Mouse (Mus musculus): Measurements from ENCODE around the gene Dlg3.

The Dlg3 gene

DNA sequence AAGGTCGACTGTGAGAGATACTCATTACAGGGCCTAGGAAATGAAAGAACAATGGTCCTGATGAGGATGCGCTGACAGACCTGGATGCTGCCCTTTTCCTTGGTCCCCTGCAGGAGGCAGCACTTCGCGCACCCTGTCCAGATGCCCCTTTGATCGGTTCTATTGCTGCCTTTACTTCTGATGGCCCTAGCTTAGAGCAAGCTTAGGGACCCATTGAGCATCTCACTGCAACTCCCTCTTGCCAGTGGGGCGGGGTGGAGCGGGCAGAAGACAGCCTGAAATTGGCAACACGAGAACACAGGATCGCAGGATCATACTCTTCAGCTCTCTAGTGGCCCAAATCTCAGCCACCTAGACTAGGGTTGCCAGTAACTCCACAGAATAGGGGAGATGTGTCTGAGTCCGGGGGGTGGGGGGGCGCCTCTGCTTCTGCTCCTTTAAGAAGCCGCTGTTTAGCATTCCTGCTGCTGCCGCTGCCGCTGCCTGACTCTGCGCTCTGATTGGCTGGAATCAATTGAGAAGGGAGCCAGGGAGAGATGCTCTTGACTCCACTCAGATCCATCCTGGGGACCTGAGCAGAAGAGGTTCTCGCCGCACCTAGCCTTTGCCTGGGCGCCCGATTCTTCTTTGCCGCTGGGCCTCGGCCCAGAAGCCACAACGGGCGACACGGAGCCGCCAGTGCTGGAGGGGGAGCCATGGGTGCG lies at the start of gene Dlg3:
TSS of gene Dlg3 (plus strand) at position 542 of the 704 bp plus-strand sequence.
- DNase-seq (ENCODE audit: low read depth, low spot score), result no peak

- DNase-seq (ENCODE audit: low read depth, low spot score), result no peak
Observed at GRCm38 (mm10) chrX:100728947-100729346, 38.6 kb upstream of the Dlg3 start.

GRCm38 (mm10) chrX:100729665-100730188 lies 37.8 kb upstream of the Dlg3 start, which contains the start of gene Gdpd2:
Gene Gdpd2, plus strand, starts transcription at chrX:100729873.
- DNase-seq (ENCODE audit: low read depth, low spot score), result peak; percentile 10

DNA sequence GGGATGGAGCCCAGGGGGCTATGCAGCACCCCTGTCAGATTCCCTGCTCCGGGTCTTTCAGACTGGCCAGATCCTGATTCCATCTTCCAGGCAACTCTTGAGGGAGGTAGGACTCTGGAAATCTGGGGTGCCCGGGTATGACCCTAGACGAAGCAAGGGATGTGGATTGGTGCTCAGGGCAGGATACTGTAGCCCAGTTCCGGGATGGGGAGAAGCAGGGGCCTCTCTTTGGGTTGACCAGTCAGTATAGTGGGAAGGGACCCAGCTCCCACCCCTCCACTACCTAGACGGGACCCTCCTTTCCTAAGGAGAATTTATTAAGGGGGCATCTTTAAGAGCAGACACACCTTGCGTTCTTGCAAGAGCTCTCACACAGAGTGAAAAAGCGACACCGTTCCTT lies 37.3 kb upstream of the Dlg3 start:
- DNase-seq (ENCODE audit: low read depth, low spot score), result no peak

DNA sequence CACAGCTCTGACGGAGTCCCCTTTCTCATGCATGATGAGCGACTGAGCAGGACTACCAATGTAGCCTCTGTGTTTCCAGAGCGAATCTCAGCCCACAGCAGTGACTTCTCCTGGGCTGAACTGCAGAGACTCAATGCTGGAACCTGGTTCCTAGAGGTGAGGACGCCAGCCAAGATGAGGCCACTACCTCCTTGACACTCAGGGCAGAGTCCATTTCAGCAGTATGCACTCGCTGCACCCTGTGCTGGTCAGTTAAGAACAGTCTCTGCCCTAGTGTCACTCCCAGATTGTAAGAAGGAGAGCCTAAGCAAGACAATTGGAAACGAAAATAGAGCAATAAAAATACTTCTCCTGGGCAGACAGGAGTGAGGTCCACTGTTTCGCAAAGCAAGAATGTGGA lies 33.2 kb upstream of the Dlg3 start:
- DNase-seq (ENCODE audit: low read depth, low spot score), result no peak

GRCm38 (mm10) chrX:100738918-100739317 lies 28.6 kb upstream of the Dlg3 start:
- DNase-seq (ENCODE audit: low read depth, low spot score), result peak; percentile 26

DNA sequence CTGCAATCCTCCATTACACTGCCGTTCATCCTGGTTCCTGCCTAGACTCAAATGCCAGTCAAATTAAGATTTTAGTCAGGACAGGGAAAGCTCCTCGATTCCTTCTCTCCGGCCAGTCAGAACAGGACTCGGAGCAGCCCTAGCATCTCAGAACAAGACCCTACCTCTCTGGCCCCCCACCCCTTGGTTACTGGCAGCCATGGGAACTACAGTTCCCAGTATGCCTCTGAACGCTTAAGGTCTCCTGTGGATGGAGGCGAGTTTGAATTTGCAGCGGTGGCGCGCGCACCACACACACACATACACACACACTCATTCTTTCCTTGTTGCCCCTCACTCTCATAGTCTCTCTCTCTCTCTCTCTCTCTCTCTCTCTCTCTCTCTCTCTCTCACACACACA lies 28.1 kb upstream of the Dlg3 start:
- no peak for DNase-seq (ENCODE audit: low read depth, low spot score)

DNA sequence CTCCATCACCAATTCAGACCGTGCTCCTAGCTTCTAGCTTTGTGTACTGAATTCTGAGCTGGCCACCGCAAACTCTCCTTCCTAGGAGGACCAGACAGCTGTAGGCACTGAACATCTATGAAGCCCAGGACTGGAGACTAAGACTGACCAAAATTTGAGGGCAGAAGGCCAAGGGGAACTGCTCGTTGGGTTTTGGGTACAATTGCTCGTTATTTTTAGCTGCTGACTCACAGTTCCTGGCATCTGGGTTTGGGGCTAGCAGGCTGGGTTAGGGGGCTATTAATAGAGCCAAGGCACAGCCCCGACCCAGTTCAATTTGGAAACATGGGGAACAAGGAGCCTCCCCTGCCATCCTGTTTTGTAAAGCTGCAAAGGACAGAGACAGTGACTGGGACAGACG lies 26.7 kb upstream of the Dlg3 start:
- DNase-seq (ENCODE audit: low read depth, low spot score), result peak; percentile 18

- peak; percentile 16 for DNase-seq (ENCODE audit: low read depth, low spot score)
Observed at GRCm38 (mm10) chrX:100741940-100742339, 25.6 kb upstream of the Dlg3 start.

- no peak for DNase-seq (ENCODE audit: low read depth, low spot score)
Observed at GRCm38 (mm10) chrX:100765855-100766254, 1.7 kb upstream of the Dlg3 start.

- DNase-seq (ENCODE audit: low read depth, low spot score), result no peak
Observed at GRCm38 (mm10) chrX:100767885-100768626, 534 bp downstream of the Dlg3 start.

- DNase-seq (ENCODE audit: low read depth, low spot score), result no peak
Observed at GRCm38 (mm10) chrX:100769281-100769680, 1.8 kb downstream of the Dlg3 start.

GRCm38 (mm10) chrX:100774341-100774811 lies 6.9 kb downstream of the Dlg3 start:
- DNase-seq (ENCODE audit: low read depth, low spot score), result peak; percentile 19

- DNase-seq (ENCODE audit: low read depth, low spot score), result no peak
Observed at GRCm38 (mm10) chrX:100775405-100775804, 7.9 kb downstream of the Dlg3 start.

- peak; percentile 21 for DNase-seq (ENCODE audit: low read depth, low spot score)
Observed at GRCm38 (mm10) chrX:100776494-100776893, 9.0 kb downstream of the Dlg3 start.

GRCm38 (mm10) chrX:100776985-100777654 lies 9.6 kb downstream of the Dlg3 start:
- DNase-seq (ENCODE audit: low read depth, low spot score), result peak; percentile 27

DNA sequence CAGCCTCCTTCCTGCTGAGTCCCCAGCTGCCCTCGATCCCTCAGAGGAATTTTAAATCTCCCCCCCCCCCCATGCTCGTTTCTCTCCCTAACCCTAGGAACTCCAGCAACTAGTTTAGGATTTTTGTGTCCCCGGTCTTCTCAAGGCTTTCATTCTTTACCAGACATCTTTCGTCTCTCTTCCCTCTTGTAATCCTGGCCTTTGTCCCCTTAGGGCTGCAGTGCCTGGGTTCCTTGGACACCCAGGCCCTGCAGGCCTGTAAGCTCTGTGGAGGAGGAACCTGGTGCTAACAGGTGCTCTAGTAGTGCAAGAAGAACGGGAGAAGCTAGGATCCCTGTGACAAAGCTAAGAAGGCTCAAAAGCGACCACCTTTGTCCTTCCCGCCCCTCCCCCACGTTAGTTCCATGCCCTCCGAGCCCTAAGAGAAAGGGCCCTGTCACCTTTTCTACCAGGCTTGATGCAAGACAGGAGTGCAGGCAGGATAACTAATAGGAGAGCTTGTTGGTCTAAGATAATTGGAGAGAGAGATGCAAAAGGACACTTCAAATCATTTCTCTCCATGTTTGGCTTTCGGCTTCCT lies 10.2 kb downstream of the Dlg3 start:
- no peak for DNase-seq (ENCODE audit: low read depth, low spot score)

DNA sequence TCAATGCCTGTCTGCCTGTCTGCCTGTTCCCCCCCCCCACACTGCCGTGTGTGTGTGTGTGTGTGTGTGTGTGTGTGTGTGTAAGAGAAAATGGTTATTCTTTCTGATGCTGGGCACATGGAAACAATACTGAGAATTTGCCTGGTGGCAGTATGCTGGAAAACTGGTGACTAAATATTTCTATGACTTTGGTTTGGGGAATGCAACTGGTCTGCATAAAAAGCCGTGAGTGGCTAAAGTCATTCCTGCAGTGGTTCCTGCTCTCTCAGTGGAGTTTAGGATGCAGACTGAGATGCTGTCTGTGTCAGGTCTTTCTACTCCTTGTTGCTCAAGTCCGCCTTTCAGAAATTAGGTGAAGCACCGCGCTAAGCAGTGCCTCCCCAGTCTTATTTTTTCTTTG lies 10.9 kb downstream of the Dlg3 start:
- no peak for DNase-seq (ENCODE audit: low read depth, low spot score)

DNA sequence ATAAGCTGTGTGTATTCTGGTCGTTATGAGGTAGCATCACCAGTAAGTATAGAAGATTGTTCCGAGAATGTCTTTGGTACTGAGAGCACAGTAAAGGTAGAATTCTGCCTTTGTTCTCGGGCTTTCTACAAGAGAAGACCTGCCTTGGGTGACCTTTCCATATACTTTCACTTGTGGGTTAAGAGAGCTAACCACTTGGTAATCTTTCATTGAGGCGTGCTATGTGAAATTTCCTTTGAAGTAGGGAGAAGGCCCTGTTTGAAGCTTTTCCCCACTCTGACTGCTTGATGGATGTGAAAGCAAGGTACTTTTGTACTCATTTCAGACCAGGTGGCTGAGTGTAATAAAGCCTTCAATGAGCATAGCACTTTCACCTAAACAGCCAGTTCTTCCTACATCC lies 21.8 kb downstream of the Dlg3 start:
- DNase-seq (ENCODE audit: low read depth, low spot score), result no peak

GRCm38 (mm10) chrX:100796041-100796740 lies 28.7 kb downstream of the Dlg3 start:
- no peak for DNase-seq (ENCODE audit: low read depth, low spot score)

DNA sequence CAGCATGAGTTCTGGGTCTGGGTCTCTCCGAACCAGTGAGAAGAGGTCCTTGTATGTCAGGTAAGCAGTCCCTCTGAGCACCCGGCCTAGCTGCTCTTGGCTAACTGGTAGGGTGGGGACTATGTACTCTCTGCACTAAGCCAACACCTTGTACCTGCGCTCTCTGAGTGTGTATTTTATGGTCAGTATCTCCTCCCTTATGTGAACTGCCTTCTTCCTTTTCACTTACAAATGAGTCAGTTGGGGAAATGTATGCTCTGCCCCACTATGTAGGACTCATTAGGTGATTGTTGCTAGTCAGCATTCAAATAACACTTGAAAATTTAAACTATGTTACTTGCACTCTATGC lies 29.2 kb downstream of the Dlg3 start:
- no peak for DNase-seq (ENCODE audit: low read depth, low spot score)
